Mouse (Mus musculus) cortical plate, adult 2 months (tissue): ENCODE data around the gene Slc1a1. TPM values are rescaled to one million over a fixed set of nuclear protein-coding genes. Genes with fewer than 3 reads are reported as not detected.
A peak's percentile ranks its signal among the peaks of the same experiment; 100 is the strongest.

ENCODE experiments used
- H3K27ac ChIP-seq: fragments of 200-500 bp; 2 replicates; pipeline ENCODE4 v1.5.1; 2012; ENCODE audit warnings: low read length, control low read depth, inconsistent platforms; ENCODE audit not compliant: insufficient read depth
- H3K4me1 ChIP-seq: fragments of 200-500 bp; 2 replicates; pipeline ENCODE4 v1.6.1; 2011; ENCODE audit warnings: low read length; ENCODE audit not compliant: control insufficient read depth, insufficient read depth
- H3K4me3 ChIP-seq: fragments of 200-500 bp; 2 replicates; pipeline ENCODE4 v1.5.1; 2011; ENCODE audit warnings: mild to moderate bottlenecking, low read length, control low read depth; ENCODE audit not compliant: insufficient read depth
- CTCF ChIP-seq: fragments of 200-500 bp; IDR thresholded peaks from 2 replicates; pipeline ENCODE4 v1.5.1; 2011; ENCODE audit warnings: mild to moderate bottlenecking, control low read depth, low read length; ENCODE audit not compliant: insufficient read depth; ENCODE audit errors: extremely low read depth
- POLR2A ChIP-seq: fragments of 200-500 bp; IDR thresholded peaks from 2 replicates; pipeline ENCODE4 v1.6.1; 2011; ENCODE audit warnings: mild to moderate bottlenecking, low read length, control low read depth; ENCODE audit not compliant: insufficient read depth; ENCODE audit errors: extremely low read depth
- polyA plus RNA-seq: library from polyadenylated mRNA; depleted of rRNA; stranded (reverse); fragments of >200 nt; gene quantifications from 2 replicates; pipeline ENCODE4 v1.2.3, GENCODE M21; 2012

The Slc1a1 gene
- polyA plus RNA-seq, 1 experiment = 60.4 TPM

GRCm38 (mm10) chr19:28879476-28879875, 44.6 kb downstream of the Slc1a1 start:
- Histone ChIP-seq H3K4me3 (no peak overlapping the region), H3K4me1 (peaks cover 3% of the 10 kb centered on the region; the same call in 1 of the 2 replicates), H3K27ac (no peak overlapping the region)
- TF ChIP-seq POLR2A (no peak), CTCF (no peak)

- H3K4me3 ChIP-seq = no peak overlapping the region
- peak; percentile 58 for TF ChIP-seq CTCF
- no peak for TF ChIP-seq POLR2A
- no peak overlapping the region for H3K27ac ChIP-seq
Measured at GRCm38 (mm10) chr19:28883126-28883525, 48.3 kb downstream of the Slc1a1 start.

DNA sequence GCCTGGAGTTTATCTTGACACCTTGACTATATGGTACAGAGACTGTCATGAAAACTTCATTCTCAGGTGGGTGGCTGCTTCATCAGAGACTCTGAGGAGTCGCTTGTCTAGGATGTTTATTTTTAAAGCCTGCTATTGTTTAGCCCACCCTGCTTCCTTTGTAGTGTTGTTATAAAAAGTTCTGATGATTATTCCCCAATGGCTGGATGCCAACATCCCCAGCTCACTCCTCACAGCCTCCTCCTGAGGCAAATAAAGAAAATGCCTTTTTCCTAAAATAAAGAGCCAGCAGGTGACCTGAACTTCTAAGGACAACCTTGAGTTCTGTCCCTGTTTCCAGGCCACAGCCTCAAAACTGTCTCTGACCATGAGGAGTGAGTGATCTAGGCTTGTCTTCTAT, 53.6 kb downstream of the Slc1a1 start:
- H3K4me1 ChIP-seq = peaks cover 9% of the 10 kb centered on the region
- H3K4me3 ChIP-seq = no peak overlapping the region
- no peak overlapping the region; the same call in 1 of the 2 replicates for H3K27ac ChIP-seq
- no peak for TF ChIP-seq CTCF
- TF ChIP-seq POLR2A = no peak

More at GRCm38 (mm10) chr19:28883126-28883525, 48.3 kb downstream of the Slc1a1 start:
- peaks cover 7% of the 10 kb centered on the region for H3K4me1 ChIP-seq

DNA sequence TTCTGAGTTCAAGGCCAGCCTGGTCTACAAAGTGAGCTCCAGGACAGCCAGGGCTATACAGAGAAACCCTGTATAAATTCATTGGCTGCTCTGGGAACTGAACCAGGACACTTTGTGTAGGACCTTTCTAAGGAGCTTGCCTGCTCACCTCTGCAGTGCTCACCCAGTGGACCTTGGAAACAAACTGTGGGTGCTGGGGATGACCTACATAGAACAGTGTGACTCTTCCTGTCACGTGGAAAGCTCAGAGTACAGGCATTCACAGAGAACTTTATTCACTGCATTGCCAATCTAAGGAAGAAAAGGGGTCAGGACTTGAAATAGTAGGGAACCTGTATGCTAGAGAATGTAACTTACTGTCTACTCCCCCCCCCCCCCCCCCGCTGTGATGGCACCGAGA, 54.4 kb downstream of the Slc1a1 start:
- peaks cover 9% of the 10 kb centered on the region for H3K4me1 ChIP-seq
- H3K27ac ChIP-seq = no peak overlapping the region
- no peak overlapping the region for H3K4me3 ChIP-seq
- no peak for TF ChIP-seq CTCF
- no peak for TF ChIP-seq POLR2A

- no peak overlapping the region for H3K4me3 ChIP-seq
- TF ChIP-seq POLR2A (no peak), CTCF (no peak)
- H3K4me1 ChIP-seq = peaks cover 14% of the 10 kb centered on the region
- no peak overlapping the region for H3K27ac ChIP-seq
Measured at GRCm38 (mm10) chr19:28891238-28891637, 56.4 kb downstream of the Slc1a1 start.

- TF ChIP-seq POLR2A (no peak), CTCF (no peak)
- H3K4me3 ChIP-seq = no peak overlapping the region
- H3K27ac ChIP-seq = no peak overlapping the region
- peaks cover 12% of the 10 kb centered on the region for H3K4me1 ChIP-seq
Measured at GRCm38 (mm10) chr19:28891864-28892263, 57.0 kb downstream of the Slc1a1 start.

DNA sequence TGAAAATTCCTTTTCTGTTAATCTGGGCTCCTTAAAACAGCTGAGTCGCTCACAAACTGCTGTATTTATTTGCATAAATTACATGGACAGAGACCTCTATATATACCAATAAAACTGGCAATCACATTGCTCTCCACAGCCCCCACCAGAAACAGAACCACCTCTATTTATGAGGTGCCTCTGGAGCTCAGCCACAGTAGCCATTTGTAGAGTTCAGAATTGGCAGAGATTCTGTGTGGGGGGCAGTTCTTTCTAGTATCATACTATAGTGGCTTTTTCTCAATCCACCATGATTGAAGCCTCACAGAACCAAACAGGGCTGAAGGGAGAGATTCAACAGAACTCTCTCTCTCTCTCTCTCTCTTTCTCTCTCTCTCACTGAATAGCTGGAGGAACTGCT, 61.8 kb downstream of the Slc1a1 start:
- TF ChIP-seq POLR2A (no peak), CTCF (no peak)
- H3K27ac ChIP-seq = peak overlapping the region; percentile 36; the same call in 1 of the 2 replicates
- peaks cover 11% of the 10 kb centered on the region for H3K4me1 ChIP-seq
- H3K4me3 ChIP-seq = no peak overlapping the region

DNA sequence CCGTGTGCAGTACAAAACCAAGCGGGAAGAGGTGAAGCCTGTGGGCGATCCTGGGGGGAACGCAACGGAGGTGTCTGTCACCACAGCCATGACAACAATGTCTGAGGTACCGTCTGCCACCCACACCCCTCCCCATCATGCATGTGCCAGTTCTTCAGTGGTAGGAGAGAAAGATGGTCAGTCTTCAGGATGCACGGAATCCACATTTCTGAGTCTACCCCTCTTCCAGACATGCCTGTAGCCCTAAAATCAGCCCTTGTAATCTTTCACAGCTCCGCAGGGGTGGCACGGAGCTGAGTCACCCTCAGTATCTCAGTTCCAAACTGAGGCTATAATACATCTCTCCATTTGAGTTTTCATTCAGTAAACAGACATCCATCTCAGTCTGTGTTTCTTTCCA, 62.6 kb downstream of the Slc1a1 start:
- Histone ChIP-seq H3K27ac (peak overlapping the region; percentile 6), H3K4me3 (no peak overlapping the region), H3K4me1 (peaks cover 12% of the 10 kb centered on the region)
- TF ChIP-seq CTCF = no peak
- TF ChIP-seq POLR2A = no peak

GRCm38 (mm10) chr19:28900771-28901170, 65.9 kb downstream of the Slc1a1 start:
- no peak overlapping the region for H3K27ac ChIP-seq
- H3K4me1 ChIP-seq = peaks cover 18% of the 10 kb centered on the region
- TF ChIP-seq CTCF (no peak), POLR2A (no peak)
- no peak overlapping the region for H3K4me3 ChIP-seq

GRCm38 (mm10) chr19:28902111-28902510, 67.3 kb downstream of the Slc1a1 start:
- Histone ChIP-seq H3K4me3 (no peak overlapping the region), H3K27ac (no peak overlapping the region), H3K4me1 (peaks cover 12% of the 10 kb centered on the region; the same call in 1 of the 2 replicates)
- TF ChIP-seq POLR2A = no peak
- no peak for TF ChIP-seq CTCF

GRCm38 (mm10) chr19:28902806-28903205, 68.0 kb downstream of the Slc1a1 start:
- Histone ChIP-seq H3K4me1 (peaks cover 9% of the 10 kb centered on the region; the same call in 1 of the 2 replicates), H3K4me3 (no peak overlapping the region), H3K27ac (no peak overlapping the region)
- TF ChIP-seq CTCF (no peak), POLR2A (no peak)
